Mouse (Mus musculus): ENCODE results near the gene Pxylp1. TPM values are rescaled to one million over a fixed set of nuclear protein-coding genes. Genes with fewer than 3 reads are reported as not detected.

Gene Pxylp1
- total and polyA plus RNA-seq, 2 experiments from 2014 or later, result 22.6 to 35.1 TPM

DNA sequence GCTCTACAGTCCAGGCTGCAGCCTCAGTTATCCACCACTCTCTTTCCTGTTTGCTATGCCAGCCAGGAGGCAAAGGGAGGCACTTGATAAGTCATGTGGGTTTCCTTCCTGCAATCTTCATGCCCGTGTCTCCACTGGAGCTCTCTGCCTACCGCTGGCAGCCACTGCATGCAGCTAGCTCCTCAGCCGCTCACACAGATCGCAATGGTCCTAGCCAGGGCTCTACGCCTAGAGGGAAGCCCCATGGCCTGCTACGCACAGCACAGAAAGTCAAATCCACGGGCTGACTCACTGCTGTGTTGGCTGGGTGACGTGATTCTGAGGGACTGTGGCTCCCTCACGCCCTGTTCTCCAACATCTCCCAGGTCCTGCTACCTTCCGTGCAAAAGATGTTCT, 31.4 kb downstream of the Pxylp1 start:
- 85% methylated on average over 10 of the region's 10 CpGs for WGBS
- TF ChIP-seq CTCF (IDR thresholded peaks at IDR 0.05; ENCODE audit: low read depth), result no peak
- no peaks in the 10 kb centered on the region for H3K27me3 ChIP-seq (ENCODE audit: insufficient read depth, low read length)
- ATAC-seq (no peak), DNase-seq (no peak)
- H3K4me1 ChIP-seq (ENCODE audit: insufficient read depth), result peaks cover 6% of the 10 kb centered on the region; the same call in 1 of the 2 replicates
- no peak overlapping the region for H3K9ac ChIP-seq
- H3K27ac ChIP-seq (ENCODE audit: low read depth, low read length), result no peak overlapping the region
- no peak overlapping the region for H3K4me3 ChIP-seq (ENCODE audit: low read depth, low read length)
- no peak overlapping the region for H3K4me2 ChIP-seq (ENCODE audit: low read depth)
- no peaks in the 10 kb centered on the region for H3K9me3 ChIP-seq (ENCODE audit: low read length)
- H3K36me3 ChIP-seq (ENCODE audit: insufficient read depth), result no peaks in the 10 kb centered on the region

DNA sequence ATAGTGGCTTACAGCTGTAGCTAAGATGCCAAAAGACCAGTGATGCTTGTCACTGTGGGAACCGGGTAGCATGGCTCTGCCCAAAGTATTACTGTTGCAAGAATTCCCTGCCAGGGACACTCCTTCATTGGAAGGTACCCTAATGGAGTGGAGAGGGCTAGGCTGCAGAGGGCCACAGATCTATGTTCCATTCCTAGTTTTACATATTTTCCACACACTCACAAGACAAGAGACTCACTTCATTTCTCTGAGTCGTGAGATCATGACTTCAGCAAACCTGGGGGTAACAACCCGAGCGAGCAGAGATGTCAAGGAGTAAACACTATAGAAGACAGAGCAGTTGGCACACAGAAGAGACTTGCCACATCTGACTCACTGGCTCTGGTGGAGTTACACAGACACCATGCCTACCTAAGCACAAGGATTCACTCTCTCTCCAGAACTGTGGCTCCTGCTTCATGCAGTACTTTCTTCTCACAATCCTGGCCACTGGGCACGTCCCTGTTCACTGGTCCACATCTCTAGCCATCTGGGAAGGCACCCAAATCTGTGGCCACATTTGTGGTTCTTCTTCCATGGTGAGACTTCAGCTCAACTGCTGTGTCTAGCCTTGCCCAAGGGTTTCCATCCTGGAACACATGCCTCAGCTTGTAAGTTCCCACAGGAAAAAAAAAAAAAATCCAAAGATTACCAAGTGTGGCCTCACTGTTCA, 31.9 kb downstream of the Pxylp1 start:
- DNase-seq (no peak), ATAC-seq (no peak)
- H3K36me3 ChIP-seq (ENCODE audit: insufficient read depth), result no peaks in the 10 kb centered on the region
- WGBS, result 88% methylated on average over 5 of the region's 5 CpGs
- no peaks in the 10 kb centered on the region for H3K9me3 ChIP-seq (ENCODE audit: low read length)
- TF ChIP-seq CTCF (IDR thresholded peaks at IDR 0.05; ENCODE audit: low read depth), result no peak
- no peak overlapping the region for H3K4me3 ChIP-seq (ENCODE audit: low read depth, low read length)
- no peak overlapping the region for H3K27ac ChIP-seq (ENCODE audit: low read depth, low read length)
- H3K9ac ChIP-seq, result no peak overlapping the region
- no peaks in the 10 kb centered on the region for H3K27me3 ChIP-seq (ENCODE audit: insufficient read depth, low read length)
- H3K4me1 ChIP-seq (ENCODE audit: insufficient read depth), result peaks cover 2% of the 10 kb centered on the region; the same call in 1 of the 2 replicates
- no peak overlapping the region for H3K4me2 ChIP-seq (ENCODE audit: low read depth)

DNA sequence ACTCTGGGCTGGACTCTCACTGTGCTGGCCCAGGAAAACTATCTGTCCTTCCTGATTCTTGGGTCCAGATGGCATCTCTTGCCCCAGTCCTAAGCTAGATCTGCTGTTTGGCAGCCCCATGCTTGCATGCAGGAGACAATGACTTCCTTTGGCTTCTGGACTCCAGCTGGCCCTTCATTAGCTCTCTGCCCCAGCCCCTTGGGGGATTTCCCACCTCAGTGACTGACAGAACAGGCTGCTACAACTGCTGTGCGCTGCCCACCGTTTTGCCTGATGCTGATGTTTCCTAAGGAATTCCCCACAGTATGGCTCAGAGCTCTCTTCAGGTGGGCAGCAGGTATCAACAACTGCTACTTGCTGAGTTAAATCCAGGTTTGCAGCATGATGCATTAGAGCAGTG, 33.4 kb downstream of the Pxylp1 start:
- WGBS, result 69% methylated on average over 2 of the region's 2 CpGs
- H3K27me3 ChIP-seq (ENCODE audit: insufficient read depth, low read length), result no peaks in the 10 kb centered on the region

DNA sequence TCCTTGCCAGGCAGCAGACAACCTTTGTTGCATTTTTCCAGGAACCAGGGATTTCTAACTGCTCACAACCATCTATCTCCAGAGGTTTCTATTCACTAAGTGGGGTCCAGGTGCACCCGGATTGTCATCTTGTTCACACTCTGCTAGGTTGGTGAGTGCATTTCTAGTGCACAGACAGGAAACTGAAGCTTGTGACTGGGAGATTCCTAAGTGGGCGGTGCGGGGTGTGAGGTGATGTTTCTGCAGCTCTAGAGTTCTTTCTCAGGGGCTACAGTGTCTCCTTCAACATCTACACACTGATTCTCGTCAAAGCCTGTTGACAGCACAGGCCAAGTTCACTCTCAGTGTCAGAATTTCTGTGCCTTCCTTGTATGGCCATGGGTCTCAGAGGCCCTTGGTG, 34.6 kb downstream of the Pxylp1 start:
- no peak overlapping the region for H3K4me2 ChIP-seq (ENCODE audit: low read depth)
- ATAC-seq (no peak), DNase-seq (no peak)
- H3K4me3 ChIP-seq (ENCODE audit: low read depth, low read length), result no peak overlapping the region
- H3K9ac ChIP-seq, result no peak overlapping the region
- H3K36me3 ChIP-seq (ENCODE audit: insufficient read depth), result no peaks in the 10 kb centered on the region
- no peak overlapping the region for H3K27ac ChIP-seq (ENCODE audit: low read depth, low read length)
- no peaks in the 10 kb centered on the region for H3K4me1 ChIP-seq (ENCODE audit: insufficient read depth)
- WGBS, result 95% methylated on average over 4 of the region's 4 CpGs
- no peaks in the 10 kb centered on the region for H3K27me3 ChIP-seq (ENCODE audit: insufficient read depth, low read length)
- TF ChIP-seq CTCF (IDR thresholded peaks at IDR 0.05; ENCODE audit: low read depth), result no peak
- no peaks in the 10 kb centered on the region for H3K9me3 ChIP-seq (ENCODE audit: low read length)

More for the DNA sequence above, 33.4 kb downstream of the Pxylp1 start:
- no peaks in the 10 kb centered on the region for H3K9me3 ChIP-seq (ENCODE audit: low read length)
- no peak overlapping the region for H3K27ac ChIP-seq (ENCODE audit: low read depth, low read length)
- no peak overlapping the region for H3K9ac ChIP-seq
- H3K36me3 ChIP-seq (ENCODE audit: insufficient read depth), result no peaks in the 10 kb centered on the region
- no peak for ATAC-seq
- no peak for DNase-seq
- no peak overlapping the region for H3K4me3 ChIP-seq (ENCODE audit: low read depth, low read length)
- H3K4me2 ChIP-seq (ENCODE audit: low read depth), result no peak overlapping the region
- no peaks in the 10 kb centered on the region for H3K4me1 ChIP-seq (ENCODE audit: insufficient read depth)
- TF ChIP-seq CTCF (IDR thresholded peaks at IDR 0.05; ENCODE audit: low read depth), result no peak

DNA sequence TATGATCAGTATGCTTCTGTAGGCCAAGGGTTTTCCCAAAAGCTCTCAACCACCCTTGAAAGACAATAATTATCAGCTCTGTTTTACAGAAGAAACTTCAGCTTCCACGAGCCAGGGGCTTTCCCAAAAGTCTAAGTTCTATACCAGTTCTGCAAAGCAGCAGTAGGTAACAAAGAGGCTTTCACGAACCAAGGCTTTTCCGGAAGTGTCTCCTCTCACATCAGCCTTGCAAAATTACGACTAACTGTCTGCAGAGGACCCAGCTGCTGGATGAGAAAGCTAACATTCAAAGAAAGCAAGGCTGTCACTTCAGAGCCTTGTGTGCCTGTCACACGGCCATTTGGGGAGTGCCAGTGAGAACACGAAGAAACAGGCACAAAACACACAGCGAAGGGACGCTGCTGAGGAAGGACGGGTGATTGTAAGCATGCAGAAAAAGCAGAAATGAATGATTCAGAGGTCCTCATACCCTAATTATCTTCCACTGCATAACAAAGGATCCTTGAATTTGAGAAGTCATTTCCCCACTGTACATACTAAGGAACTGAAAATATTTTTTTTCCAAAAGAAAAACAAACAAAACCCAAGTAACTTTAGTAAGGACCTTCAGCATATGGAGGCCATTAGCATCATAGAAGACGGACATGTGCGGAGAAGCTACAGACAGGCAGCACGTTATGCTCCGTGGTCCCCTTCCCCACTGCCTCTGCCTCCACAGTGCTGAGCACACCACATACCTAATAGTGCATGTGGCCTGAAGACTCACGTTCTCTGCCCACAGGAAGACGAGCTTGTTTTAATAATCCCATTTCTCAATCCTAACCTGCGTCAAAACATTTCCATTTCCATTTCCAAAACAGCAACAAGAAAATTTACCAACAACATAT, 38.9 kb downstream of the Pxylp1 start:
- TF ChIP-seq CTCF (IDR thresholded peaks at IDR 0.05; ENCODE audit: low read depth), result no peak
- Histone ChIP-seq H3K9ac (no peak overlapping the region), H3K4me1 (ENCODE audit: insufficient read depth) (no peaks in the 10 kb centered on the region), H3K4me3 (ENCODE audit: low read depth, low read length) (no peak overlapping the region), H3K4me2 (ENCODE audit: low read depth) (no peak overlapping the region), H3K27me3 (ENCODE audit: insufficient read depth, low read length) (no peaks in the 10 kb centered on the region), H3K36me3 (ENCODE audit: insufficient read depth) (no peaks in the 10 kb centered on the region), H3K9me3 (ENCODE audit: low read length) (no peaks in the 10 kb centered on the region), H3K27ac (ENCODE audit: low read depth, low read length) (no peak overlapping the region)
- no peak for DNase-seq
- peak; percentile 38; the same call in 1 of the 2 replicates for ATAC-seq
- WGBS, result 55% methylated on average over 16 of the region's 16 CpGs

DNA sequence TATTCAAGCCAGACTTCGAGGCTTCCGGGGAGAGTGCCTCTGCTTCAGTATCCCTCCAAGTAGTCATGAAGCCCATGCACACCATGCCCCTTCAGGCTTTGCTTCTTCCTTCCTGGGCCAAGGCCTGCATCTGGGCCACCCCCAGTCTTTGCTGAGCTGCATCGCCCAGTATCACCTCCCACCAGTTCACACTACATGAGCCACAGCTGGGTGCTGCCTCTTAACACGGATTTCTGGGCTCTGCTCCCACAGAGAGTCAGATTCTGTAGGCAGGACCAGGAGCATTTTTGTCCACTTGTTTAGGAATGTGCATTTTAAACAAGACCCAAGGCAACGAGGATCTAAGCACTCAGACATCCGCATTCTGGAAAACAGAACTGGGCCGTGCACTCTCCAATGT, 40.8 kb downstream of the Pxylp1 start:
- H3K27me3 ChIP-seq (ENCODE audit: insufficient read depth, low read length), result no peaks in the 10 kb centered on the region
- DNase-seq (no peak), ATAC-seq (no peak)
- H3K4me3 ChIP-seq (ENCODE audit: low read depth, low read length), result no peak overlapping the region
- no peak overlapping the region for H3K9ac ChIP-seq
- no peaks in the 10 kb centered on the region for H3K4me1 ChIP-seq (ENCODE audit: insufficient read depth)
- WGBS, result 58% methylated on average over 7 of the region's 7 CpGs
- no peaks in the 10 kb centered on the region for H3K36me3 ChIP-seq (ENCODE audit: insufficient read depth)
- no peak overlapping the region for H3K4me2 ChIP-seq (ENCODE audit: low read depth)
- no peaks in the 10 kb centered on the region for H3K9me3 ChIP-seq (ENCODE audit: low read length)
- H3K27ac ChIP-seq (ENCODE audit: low read depth, low read length), result no peak overlapping the region
- TF ChIP-seq CTCF (IDR thresholded peaks at IDR 0.05; ENCODE audit: low read depth), result no peak

DNA sequence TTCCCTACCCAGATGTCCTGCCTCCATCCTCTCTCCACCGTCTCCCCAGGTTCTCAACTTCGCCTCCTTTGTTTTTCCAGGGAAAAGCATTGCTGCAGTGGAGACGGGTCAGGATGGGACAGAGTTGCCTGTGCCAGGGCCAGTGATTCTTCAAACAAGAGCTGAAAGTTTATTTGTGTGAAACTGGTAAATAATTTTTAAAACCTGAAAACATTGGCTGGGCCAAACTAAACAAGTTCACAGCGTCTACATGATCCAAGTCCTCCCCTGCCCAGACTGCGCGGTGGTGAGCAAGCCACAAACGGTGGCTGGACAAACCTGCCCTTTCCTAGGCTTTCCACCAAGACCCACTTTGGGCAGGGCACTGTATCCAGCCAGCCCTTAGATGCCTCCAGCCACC, 41.4 kb downstream of the Pxylp1 start:
- H3K36me3 ChIP-seq (ENCODE audit: insufficient read depth), result no peaks in the 10 kb centered on the region
- ATAC-seq, result no peak
- 84% methylated on average over 7 of the region's 7 CpGs for WGBS

More for the DNA sequence above, 41.4 kb downstream of the Pxylp1 start:
- no peak for TF ChIP-seq CTCF (IDR thresholded peaks at IDR 0.05; ENCODE audit: low read depth)
- Histone ChIP-seq H3K4me3 (ENCODE audit: low read depth, low read length) (no peak overlapping the region), H3K27me3 (ENCODE audit: insufficient read depth, low read length) (no peaks in the 10 kb centered on the region), H3K4me1 (ENCODE audit: insufficient read depth) (no peaks in the 10 kb centered on the region), H3K27ac (ENCODE audit: low read depth, low read length) (no peak overlapping the region), H3K4me2 (ENCODE audit: low read depth) (no peak overlapping the region), H3K9ac (no peak overlapping the region), H3K9me3 (ENCODE audit: low read length) (no peaks in the 10 kb centered on the region)
- DNase-seq, result no peak

All from forebrain, postnatal 0 days (tissue).